Mouse (Mus musculus) lung, postnatal 25 days (tissue): ENCODE results near the gene Eml6.
"Not testable (repeated sequence)": the region's sequence is repeated elsewhere in the genome, so short reads cannot be mapped to it uniquely, and the experiment has no call there.

Experiments
- DNase-seq: peaks from one replicate; pipeline ENCODE4 v3.0.0; 2022; ENCODE audit warnings: low spot score

Gene Eml6

DNA sequence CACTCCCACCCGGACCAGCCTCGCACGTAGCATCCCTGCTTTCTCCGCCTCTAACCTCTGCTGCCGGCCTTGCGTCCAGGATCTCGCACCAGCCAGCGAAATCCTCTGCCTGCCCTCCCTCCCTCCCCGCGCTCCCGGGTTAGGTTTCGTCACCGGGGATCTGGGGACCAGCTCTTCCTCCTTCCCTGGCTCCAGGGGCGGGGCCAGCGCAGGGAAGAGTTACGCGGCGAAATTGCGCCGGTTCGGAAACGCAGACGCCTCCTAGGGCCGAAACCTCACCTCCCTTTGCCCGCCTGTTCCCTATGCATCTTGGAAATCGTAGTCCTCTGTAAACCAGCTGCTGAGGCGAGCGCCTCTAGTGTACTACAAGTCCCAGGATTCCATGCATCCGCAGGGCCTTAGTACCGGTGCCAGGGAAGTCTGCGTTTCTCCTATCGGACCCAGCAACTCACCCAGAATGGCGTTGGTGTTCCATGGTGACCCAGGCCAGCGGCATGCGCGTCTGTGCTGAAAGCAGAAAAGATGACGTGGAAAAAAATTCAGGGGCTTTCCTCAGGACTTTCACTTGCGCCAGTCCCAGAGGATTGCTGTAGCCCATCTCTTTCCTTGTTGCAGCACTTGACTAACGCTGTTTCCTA, at the start of gene Eml6:
Gene Eml6, minus strand, starts transcription at position 199 of the 638 bp plus-strand sequence.
- DNase-seq, result peak; percentile 98

DNA sequence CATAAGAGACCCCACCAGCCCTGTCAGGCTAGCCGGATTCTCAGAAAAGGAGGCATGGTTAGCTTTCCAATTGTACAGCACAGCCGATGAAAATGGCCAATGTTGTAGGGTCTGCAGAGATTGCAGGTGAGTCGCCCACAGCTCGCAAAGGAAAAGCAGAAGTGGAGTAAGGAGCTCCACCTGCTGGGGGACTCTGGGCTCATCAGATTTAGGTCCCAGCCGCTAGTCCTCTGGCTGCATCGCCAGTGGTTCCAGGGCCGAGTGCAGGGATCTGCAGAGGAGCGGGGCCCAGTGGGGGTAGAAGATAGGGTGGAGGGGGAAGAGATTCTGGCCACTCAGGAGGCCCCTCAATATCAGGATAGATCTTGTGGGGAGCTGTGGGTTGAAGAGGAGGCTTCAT, 31.5 kb upstream of the Eml6 start:
- DNase-seq, result no peak

DNA sequence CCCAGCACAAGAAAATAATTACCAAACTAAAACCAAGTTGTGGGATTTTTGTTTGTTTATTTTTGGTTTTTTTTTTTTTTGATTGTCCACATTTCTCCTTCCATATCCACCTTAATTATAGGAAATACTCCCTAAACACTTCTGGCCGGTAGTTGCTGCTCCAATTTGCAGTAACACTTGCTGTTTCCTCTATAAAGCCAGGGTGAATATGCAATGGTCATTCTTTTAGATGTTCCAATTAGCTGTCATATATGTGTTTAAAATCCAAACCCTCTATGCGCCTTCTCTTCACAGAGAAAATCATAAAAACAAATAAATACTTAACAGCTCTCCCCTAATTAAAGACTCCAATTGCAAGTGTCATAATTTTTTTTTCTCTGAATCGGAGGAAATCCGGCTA, 689 bp downstream of the Eml6 start:
- DNase-seq, result no peak

DNA sequence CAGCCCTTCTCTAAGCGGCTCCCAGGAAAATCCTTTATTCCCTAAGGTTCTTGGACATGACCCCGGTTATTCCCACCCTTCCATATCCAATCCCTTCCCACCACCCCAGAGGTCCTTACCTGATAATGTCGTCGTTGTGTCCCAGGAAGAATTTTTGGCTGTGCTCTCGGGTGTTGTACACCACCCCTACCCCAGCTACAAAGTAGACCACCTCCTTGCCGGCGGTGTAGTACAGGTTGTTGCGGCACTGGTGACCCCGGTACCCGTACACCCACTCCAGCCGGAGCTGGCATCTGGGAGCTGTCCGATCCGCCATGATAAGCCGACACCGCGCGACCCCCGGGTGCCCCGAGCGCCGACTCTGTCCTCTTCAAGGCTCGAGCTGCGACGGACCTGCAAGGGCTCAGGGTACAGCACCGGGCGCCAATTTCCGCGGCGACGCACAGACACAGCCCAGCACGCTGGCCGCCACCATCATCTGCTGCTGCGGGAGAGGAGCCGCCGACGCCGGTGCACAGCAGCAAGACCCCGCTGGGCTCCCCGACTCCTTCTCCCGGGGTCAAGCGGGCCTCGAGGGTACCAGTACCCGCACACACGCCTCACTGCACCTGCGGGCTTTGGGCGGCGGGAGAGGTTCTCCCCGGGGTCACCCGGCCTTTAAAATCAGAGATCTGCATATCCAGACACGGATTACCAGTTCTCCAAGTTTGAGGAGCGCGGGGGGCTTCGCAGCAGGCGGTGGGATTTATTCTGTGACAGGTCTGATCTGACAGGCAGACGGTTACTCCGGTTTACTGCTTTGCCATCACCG, 1.4 kb downstream of the Eml6 start:
- peak; percentile 10 for DNase-seq

DNA sequence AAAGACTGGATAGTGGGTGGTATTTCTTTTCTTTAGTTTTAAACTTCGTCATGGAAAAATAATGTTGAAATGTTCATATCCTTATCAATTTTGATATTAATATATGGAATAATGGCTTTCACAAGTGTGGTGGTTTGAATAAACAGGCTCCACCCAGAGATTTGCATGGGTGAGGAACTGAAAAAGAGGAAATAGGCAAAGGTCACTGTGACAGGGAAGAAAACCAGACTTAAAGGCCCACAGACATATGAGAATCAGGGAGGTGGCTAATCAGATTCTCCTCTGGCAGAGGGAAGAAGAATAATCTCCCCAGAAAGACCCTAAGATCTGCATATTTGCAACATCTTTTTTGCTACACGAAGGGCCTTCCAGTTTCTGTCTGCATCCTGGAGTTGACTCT, 39.6 kb downstream of the Eml6 start:
- peak; percentile 16 for DNase-seq

DNA sequence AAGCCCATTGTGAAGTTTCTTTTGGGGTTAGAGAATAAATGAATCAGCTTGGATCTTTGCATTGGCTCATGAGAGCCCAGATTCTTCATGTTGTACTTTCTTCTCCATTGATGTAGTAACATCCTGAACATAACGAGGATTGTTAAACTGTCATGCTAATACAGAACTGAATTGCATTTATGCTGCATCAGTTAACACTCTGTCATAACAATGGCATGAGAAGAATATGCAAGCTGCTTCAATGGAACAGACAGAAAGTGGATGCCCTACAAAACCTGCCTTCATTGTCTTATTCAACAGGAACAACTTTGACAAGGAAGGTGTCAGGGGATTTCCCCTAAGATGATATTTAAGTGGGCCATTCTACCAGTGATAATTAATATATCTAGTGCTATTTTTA, 57.0 kb downstream of the Eml6 start:
- no peak for DNase-seq

DNA sequence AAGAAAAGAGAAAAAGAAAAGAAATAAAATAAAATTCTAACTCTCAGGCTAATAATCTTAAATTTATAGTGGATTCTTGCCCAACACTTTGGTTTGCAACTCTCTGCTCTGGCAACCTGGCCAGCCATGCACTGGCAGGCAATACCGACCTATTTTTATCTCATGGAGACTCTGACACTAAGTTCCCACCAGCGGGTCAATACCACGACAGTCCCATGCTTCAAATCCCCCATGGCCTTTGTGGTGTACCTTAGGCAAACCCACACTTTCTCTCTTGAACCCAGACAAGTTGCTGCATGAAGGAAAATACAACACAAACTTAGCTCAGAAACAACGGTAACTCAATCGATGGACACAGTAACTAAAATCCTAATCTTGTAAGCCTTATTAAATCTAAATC, 66.5 kb downstream of the Eml6 start:
- no peak for DNase-seq

DNA sequence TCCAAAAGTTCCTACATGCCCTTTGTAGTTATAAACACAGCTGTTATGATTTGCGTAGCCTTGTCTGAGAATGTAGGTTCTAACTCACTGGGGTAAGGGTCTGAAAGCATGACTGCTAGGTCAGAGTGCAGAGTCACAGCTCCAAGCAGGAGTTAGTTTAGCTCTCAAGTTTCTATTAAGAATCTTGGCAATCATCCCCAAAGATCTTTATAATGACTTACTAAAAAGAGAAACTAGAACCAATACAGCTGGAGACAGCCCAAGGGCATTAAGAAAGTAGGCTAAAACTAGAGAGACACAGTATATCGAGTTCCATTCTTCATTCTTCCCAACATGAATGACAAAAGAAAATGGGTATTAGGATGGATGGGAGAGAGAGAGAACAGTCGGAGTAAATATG, 81.2 kb downstream of the Eml6 start:
- no peak for DNase-seq

DNA sequence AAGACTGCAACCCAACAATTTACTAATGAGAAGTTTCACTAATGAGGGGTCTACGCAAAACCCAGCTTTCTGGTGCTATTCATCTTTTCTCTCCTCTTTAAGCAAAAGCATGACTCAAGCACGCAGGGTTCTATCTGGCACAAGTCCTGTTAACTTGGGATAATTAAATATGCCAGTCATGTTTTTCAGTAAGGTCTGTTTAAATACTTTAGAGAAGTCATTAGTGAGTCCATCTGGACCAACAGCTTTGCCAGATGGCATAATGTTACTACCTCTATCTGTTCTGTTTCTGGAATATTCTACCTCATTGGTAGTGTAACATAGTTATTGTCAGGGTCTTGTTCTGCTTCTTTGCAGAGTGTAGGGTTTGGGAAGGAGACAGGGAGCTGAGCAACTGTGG, 101.5 kb downstream of the Eml6 start:
- no peak for DNase-seq

DNA sequence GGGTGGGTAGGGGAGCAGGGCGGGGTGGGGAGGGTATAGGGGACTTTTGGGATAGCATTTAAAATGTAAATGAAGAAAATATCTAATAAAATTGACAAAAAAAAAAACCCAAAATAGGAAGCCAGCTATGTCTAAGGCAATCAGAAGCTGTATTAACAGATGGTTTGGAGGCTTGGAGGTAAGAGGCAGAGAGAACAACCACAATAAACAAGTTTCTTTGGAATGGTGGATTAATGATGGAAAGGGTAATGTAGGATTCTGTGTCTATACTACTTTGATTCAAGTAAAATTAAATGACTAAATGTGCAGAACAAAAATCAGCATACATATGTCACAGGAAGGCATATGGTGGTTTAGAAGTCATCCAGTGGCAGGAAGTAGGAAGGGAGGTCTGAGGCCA, 102.0 kb downstream of the Eml6 start:
- no peak for DNase-seq

DNA sequence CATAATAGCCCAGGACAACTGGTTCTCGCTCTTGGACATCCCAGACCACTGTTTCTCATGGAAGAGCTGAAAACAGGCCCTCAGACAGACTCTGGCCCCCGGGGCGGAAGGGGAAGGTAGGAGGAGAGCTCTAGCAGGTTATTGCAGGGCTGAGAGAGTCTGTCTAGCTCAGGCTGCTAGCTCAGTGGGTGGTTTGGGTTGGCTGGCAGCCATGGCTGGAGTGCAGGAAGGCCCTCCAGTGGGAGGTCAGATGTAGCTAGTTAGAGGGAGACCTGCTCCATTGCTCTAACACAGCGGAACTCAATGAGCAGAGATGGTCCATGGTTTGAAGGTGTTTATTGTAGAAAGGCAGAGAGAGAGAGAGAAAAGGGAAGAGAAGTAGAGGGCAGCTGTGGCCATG, 112.7 kb downstream of the Eml6 start:
- DNase-seq, result no peak

DNA sequence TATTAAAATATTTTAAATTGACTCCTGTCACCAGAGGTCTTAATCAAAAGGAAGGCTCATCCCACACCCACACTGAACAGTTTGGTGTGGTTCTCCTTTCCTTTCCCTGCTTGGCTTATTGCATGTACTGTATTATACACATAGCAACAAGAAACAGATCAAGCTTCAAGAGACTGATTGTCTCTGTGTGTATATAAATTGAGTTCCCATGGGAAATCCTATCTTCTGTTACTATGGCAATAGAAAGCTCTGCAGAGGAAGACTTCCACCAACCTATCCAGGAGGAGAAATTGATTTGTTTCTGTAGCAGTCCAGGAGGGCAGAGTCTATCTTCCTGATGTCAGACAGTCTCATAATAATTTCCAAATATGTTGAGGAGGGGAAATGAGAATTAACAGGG, 116.5 kb downstream of the Eml6 start:
- no peak for DNase-seq

DNA sequence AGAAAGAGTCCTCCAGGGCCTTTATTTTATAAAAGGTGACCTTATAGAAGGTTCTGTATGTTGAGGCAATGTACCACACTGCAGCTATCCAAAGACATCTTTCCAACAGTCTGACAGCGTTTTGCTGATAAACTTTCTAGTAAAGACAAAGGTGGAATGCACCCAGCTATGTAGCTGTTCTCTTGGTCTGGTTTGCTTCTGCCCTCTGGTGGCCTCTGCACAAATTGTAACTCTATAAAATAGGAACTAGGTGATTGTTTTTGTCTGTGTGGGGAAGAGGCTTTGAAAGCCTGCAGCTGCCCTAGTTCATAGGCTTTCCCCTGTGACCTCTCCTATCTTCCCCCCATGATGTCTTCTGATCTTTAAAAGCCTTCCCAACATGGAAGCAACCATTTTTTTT, 140.7 kb downstream of the Eml6 start:
- DNase-seq, result peak; percentile 67

DNA sequence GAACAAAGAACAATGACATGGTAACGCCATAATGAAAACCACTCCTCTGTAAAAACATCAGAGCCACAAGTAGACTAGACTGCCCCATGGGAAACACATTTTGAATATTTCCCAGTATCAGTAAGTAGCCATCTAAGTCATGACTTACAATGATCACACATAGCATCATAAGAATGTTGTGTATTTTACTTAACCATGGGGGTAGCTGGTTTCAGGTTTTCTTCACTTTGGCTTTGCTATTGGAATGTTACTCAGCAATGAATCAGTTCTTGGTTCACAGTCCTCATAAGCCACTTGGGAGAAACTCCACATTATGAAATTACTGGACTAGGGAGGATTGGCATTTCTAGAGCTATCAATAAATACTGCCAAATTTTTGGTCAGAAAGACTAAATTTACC, 141.5 kb downstream of the Eml6 start:
- no peak for DNase-seq

DNA sequence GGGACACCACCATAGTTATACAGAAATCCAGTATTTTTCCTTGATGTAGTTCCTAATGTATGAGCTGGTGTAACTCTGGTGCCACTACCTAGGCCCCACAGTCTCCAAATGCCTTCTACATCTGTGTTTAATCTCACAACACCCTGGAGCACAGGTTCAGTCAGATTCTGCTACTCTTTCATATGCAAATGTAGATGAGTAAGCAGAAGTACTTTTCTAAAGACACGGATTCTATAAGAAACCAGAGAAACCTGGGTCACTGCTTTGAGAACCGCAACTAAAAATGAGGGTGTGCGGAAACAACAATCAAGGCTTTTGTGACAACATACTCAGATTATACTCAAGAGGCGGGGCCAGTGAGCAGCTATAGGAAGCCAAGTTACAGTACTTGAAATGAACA, 142.8 kb downstream of the Eml6 start:
- no peak for DNase-seq

DNA sequence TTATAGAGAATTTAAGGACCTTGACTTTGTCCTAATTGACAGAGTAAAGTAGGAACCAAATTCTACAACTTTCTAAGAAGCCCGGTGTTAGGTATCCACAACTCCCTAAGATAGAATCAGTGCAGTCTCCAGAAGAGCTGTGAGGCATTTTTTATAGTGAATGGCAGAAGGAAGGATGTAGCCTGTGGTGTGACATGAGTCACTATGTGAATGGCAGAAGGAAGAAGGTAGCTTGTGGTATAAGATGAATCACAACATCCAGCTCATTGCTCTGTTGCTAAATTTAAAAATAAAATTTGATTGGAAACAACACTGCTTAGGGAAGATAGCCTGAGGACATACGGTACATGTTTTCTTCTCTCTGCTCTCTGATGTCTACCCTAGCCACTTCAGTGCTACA, 146.2 kb downstream of the Eml6 start:
- DNase-seq, result no peak

DNA sequence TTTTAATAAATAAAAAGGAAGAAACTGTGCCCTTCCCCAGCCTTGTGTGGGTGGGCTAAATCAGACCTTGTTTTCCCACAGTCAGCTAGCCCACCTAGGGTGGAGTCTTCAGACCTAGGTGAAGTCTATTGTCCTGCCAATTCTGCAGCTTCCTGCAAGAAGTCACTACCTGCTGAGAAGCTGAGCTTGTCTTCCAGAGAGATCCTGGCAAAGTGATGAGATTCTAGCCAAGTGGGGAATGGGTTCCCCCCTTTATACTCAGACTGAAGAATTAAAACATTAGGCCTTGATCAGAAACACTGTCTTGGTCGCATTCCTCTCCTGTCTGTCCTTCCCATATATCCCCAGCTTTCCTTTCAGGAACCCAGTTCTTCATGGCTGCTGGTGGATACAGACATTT, 147.9 kb downstream of the Eml6 start:
- DNase-seq, result no peak

DNA sequence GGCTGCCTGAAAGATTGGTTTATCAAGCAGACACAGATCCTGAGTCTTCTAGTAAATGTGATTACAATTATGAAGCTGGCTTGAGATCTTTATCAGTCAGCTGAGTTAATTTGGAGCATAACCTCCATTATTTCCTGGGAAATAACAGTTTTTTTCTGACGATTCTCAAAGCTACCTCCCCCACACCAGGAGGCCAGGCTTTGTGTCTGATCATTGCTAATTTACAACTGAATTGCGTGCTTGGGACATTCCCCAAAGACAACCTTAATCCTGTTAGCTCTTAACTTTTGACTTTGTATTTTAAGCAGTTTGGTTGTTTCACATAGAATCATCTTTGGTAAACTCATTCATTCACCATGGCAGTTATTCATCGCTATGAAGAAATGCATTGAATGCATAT, 148.6 kb downstream of the Eml6 start:
- no peak for DNase-seq

DNA sequence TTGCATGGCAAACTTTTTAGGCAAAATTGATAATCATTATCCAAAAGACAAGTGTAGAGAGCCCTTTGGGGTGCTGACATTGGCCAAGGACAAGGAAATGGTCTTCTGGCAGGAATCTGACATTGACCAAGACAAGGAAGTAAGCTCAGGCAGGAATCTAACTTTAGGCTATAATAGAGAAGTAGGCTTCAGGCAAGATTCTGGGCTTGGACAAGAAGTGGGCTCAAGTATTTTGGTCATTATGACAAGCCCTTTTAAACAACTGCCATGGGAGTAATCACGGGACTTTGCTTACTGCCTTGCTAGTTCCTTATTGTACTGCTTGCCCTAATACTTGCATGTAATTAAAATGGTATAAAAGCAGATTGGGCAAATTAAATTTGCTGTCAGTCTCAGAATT, 151.1 kb downstream of the Eml6 start:
- not testable (repeated sequence) for DNase-seq

DNA sequence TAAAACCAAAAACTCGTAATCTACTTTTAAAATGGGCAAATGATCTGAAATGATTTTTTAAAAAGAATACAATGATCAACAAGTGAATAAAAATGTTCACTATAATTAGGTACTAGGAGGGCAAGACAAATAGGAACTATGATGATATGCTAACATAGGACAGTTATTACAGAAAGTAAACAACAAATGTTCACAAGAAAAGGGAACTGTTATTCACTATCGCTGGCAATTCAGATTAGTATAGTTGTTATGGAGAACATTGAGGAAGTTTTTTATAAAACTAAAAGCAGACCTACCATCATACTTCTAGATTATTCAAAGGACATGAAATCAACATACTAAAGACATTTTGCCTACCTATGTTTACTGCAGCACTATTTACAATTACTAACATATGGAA, 155.7 kb downstream of the Eml6 start:
- no peak for DNase-seq

DNA sequence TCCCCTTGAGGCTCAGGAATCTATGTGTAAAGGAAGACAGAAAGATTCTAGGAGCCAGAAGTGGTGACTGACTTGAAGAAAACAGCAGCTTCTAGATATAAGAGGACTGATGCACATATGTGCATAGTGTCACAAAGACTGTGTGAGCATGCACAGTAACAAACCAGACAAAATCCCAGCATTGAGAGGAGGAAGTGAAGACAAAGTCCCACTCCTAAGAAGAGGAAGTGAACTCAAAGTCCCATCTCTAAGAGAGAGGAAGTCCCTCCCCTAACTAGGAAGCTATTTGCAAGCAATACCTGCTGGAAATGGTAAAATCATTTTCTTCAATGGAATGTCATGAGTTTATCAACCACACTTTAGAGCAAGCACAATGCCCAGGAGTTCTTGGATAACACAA, 161.6 kb downstream of the Eml6 start:
- no peak for DNase-seq

DNA sequence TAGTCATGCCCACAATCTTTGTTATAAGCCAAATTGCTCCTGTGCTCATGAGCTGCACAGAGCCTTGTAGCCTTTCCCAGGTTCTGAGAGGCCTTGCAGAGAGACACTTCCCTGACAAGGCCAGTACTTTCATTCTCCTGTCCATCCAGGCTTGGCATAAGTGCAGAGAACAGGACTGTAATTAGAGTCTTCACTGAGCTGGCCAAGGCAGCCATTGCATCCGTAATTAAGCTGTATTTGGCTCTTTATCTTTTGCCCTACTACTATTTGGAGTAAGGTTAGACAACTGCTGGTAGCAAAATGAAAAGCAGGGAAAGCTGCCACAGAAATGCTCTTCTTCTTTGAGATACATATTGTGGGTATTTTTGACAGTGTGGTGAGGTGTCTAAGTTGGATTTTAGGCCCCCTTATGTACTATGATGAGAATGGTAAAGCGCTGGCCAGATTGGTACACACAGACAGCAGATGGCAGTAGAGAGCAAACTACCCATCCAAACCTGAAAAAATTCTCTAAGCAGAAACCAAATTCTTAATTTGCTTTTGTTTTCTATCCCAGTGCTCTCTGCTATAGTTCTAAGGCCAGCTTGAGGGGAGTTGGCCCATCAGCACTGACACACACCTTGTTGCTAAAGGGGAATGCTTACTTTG, 164.0 kb downstream of the Eml6 start:
- DNase-seq, result peak; percentile 12

DNA sequence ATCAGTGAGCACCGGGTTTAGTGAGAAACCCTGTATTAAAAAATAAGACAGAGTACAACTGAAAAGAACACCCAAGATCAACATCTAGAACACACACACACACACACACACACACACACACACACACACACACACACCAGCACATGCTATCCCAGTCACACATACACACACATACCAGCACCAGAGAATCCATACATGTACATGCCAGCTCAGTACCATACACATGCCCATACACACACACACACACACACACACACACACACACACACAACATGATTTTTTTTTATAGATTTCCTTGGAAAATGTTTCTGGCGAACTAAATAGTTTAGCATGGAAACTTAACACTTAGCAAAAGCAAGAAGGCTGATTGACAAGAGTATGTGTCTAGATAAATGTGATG, 164.8 kb downstream of the Eml6 start:
- DNase-seq, result no peak
